Mouse (Mus musculus): ENCODE results near the gene Edil3. TPM values are rescaled to one million over a fixed set of nuclear protein-coding genes. Genes with fewer than 3 reads are reported as not detected.

Edil3 gene
- total and polyA plus RNA-seq, 2 experiments from 2014 or later: 49.1 to 85.9 TPM

DNA sequence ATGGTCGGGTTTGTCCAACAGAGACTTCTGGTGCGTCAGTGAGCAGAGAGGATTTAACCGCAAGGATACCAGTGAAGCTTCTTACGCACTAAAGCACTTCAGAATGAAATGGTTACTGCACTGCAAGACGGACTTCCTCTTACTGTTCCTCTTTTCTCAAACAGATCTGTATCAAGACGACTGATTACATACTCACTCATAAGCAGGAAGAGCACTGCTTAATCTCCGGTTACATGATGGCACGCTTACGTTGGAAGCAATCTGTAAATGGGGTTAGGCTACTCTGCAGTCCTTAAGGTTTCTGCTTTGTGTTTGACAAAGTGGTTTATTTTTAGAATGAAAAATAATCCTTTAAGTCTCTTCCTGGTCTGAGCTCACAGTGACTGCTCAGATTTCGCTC is 7.1 kb downstream of the Edil3 start:
- WGBS: 54% methylated on average over 10 of the region's 10 CpGs
- DNase-seq (ENCODE audit: low spot score): no peak

DNA sequence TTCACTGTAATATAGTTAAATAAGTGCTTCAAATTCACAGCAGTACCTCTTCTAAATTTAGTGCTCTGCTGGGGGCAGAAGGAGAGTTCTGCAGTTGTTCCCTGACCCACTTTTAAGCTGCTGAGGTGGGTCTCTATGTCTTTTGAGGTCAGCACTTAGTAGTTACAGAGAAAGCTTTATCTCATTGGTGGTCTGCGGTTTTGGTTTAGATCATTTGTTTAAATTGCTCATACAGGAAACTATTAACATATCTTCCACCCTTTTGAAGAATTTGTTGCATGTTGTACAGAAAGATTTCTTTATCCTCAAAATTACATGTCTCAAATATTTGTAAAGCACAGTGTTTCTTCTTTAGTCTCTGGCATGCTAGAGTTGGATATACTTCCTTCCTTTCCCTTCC is 12.5 kb downstream of the Edil3 start:
- 100% methylated on average over 1 of the region's 1 CpGs for WGBS
- no peak for ATAC-seq (ENCODE audit: low FRiP score)
- DNase-seq (ENCODE audit: low spot score): no peak
- H3K36me3 ChIP-seq (ENCODE audit: insufficient read depth, low read length): no peaks in the 10 kb centered on the region
- no peaks in the 10 kb centered on the region for H3K4me1 ChIP-seq (ENCODE audit: insufficient read depth, low read length)
- no peak overlapping the region for H3K9ac ChIP-seq (replicated peaks; ENCODE audit: low read length, poor library complexity, severe bottlenecking)
- no peak overlapping the region for H3K4me2 ChIP-seq (ENCODE audit: low read depth, low read length, poor library complexity, severe bottlenecking)
- H3K9me3 ChIP-seq (ENCODE audit: low read length): no peaks in the 10 kb centered on the region
- TF ChIP-seq CTCF (IDR thresholded peaks at IDR 0.05): no peak
- H3K27ac ChIP-seq (ENCODE audit: low read depth, low read length): no peak overlapping the region
- no peak overlapping the region for H3K4me3 ChIP-seq (ENCODE audit: low read depth, low read length)
- H3K27me3 ChIP-seq (ENCODE audit: insufficient read depth, low read length): no peaks in the 10 kb centered on the region

More for the DNA sequence above, 7.1 kb downstream of the Edil3 start:
- H3K9ac ChIP-seq (replicated peaks; ENCODE audit: low read length, poor library complexity, severe bottlenecking): no peak overlapping the region
- no peak overlapping the region for H3K4me2 ChIP-seq (ENCODE audit: low read depth, low read length, poor library complexity, severe bottlenecking)
- H3K4me1 ChIP-seq (ENCODE audit: insufficient read depth, low read length): no peaks in the 10 kb centered on the region
- ATAC-seq (ENCODE audit: low FRiP score): no peak
- no peaks in the 10 kb centered on the region for H3K27me3 ChIP-seq (ENCODE audit: insufficient read depth, low read length)
- no peak overlapping the region for H3K27ac ChIP-seq (ENCODE audit: low read depth, low read length)
- TF ChIP-seq CTCF (IDR thresholded peaks at IDR 0.05): no peak
- H3K9me3 ChIP-seq (ENCODE audit: low read length): no peaks in the 10 kb centered on the region
- no peak overlapping the region for H3K4me3 ChIP-seq (ENCODE audit: low read depth, low read length)
- no peaks in the 10 kb centered on the region for H3K36me3 ChIP-seq (ENCODE audit: insufficient read depth, low read length)

- Histone ChIP-seq H3K4me1 (ENCODE audit: insufficient read depth, low read length) (no peaks in the 10 kb centered on the region), H3K27me3 (ENCODE audit: insufficient read depth, low read length) (no peaks in the 10 kb centered on the region), H3K4me3 (ENCODE audit: low read depth, low read length) (no peak overlapping the region), H3K9ac (replicated peaks; ENCODE audit: low read length, poor library complexity, severe bottlenecking) (no peak overlapping the region), H3K36me3 (ENCODE audit: insufficient read depth, low read length) (no peaks in the 10 kb centered on the region), H3K9me3 (ENCODE audit: low read length) (no peaks in the 10 kb centered on the region), H3K4me2 (ENCODE audit: low read depth, low read length, poor library complexity, severe bottlenecking) (no peak overlapping the region), H3K27ac (ENCODE audit: low read depth, low read length) (no peak overlapping the region)
- ATAC-seq (ENCODE audit: low FRiP score) (no peak), DNase-seq (ENCODE audit: low spot score) (no peak)
- no peak for TF ChIP-seq CTCF (IDR thresholded peaks at IDR 0.05)
- WGBS: 69% methylated on average over 4 of the region's 4 CpGs
Measured at GRCm38 (mm10) chr13:88849739-88850138, 28.5 kb downstream of the Edil3 start.

GRCm38 (mm10) chr13:88879960-88880359 is 58.7 kb downstream of the Edil3 start:
- H3K4me1 ChIP-seq (ENCODE audit: insufficient read depth, low read length): no peaks in the 10 kb centered on the region
- H3K27me3 ChIP-seq (ENCODE audit: insufficient read depth, low read length): no peaks in the 10 kb centered on the region
- no peak for DNase-seq (ENCODE audit: low spot score)
- TF ChIP-seq CTCF (IDR thresholded peaks at IDR 0.05): no peak
- H3K36me3 ChIP-seq (ENCODE audit: insufficient read depth, low read length): no peaks in the 10 kb centered on the region
- WGBS: 82% methylated on average over 2 of the region's 2 CpGs
- H3K27ac ChIP-seq (ENCODE audit: low read depth, low read length): no peak overlapping the region
- H3K4me3 ChIP-seq (ENCODE audit: low read depth, low read length): no peak overlapping the region
- no peak overlapping the region for H3K4me2 ChIP-seq (ENCODE audit: low read depth, low read length, poor library complexity, severe bottlenecking)
- no peak for ATAC-seq (ENCODE audit: low FRiP score)
- no peaks in the 10 kb centered on the region for H3K9me3 ChIP-seq (ENCODE audit: low read length)
- no peak overlapping the region for H3K9ac ChIP-seq (replicated peaks; ENCODE audit: low read length, poor library complexity, severe bottlenecking)

- Histone ChIP-seq H3K9me3 (ENCODE audit: low read length) (no peaks in the 10 kb centered on the region), H3K36me3 (ENCODE audit: insufficient read depth, low read length) (no peaks in the 10 kb centered on the region), H3K27ac (ENCODE audit: low read depth, low read length) (no peak overlapping the region), H3K4me1 (ENCODE audit: insufficient read depth, low read length) (no peaks in the 10 kb centered on the region), H3K27me3 (ENCODE audit: insufficient read depth, low read length) (no peaks in the 10 kb centered on the region), H3K4me2 (ENCODE audit: low read depth, low read length, poor library complexity, severe bottlenecking) (no peak overlapping the region), H3K4me3 (ENCODE audit: low read depth, low read length) (no peak overlapping the region), H3K9ac (replicated peaks; ENCODE audit: low read length, poor library complexity, severe bottlenecking) (no peak overlapping the region)
- no peak for TF ChIP-seq CTCF (IDR thresholded peaks at IDR 0.05)
- no peak for ATAC-seq (ENCODE audit: low FRiP score)
- DNase-seq (ENCODE audit: low spot score): no peak
- WGBS: 77% methylated on average over 3 of the region's 3 CpGs
Measured at GRCm38 (mm10) chr13:88890728-88891127, 69.5 kb downstream of the Edil3 start.

GRCm38 (mm10) chr13:88900046-88900445 is 78.8 kb downstream of the Edil3 start:
- no peaks in the 10 kb centered on the region for H3K36me3 ChIP-seq (ENCODE audit: insufficient read depth, low read length)
- no peak overlapping the region for H3K4me2 ChIP-seq (ENCODE audit: low read depth, low read length, poor library complexity, severe bottlenecking)
- H3K4me3 ChIP-seq (ENCODE audit: low read depth, low read length): no peak overlapping the region
- DNase-seq (ENCODE audit: low spot score) (no peak), ATAC-seq (ENCODE audit: low FRiP score) (no peak)
- H3K27ac ChIP-seq (ENCODE audit: low read depth, low read length): no peak overlapping the region
- H3K9me3 ChIP-seq (ENCODE audit: low read length): no peaks in the 10 kb centered on the region
- WGBS: 80% methylated on average over 3 of the region's 3 CpGs
- no peak overlapping the region for H3K9ac ChIP-seq (replicated peaks; ENCODE audit: low read length, poor library complexity, severe bottlenecking)
- H3K27me3 ChIP-seq (ENCODE audit: insufficient read depth, low read length): no peaks in the 10 kb centered on the region
- H3K4me1 ChIP-seq (ENCODE audit: insufficient read depth, low read length): no peaks in the 10 kb centered on the region
- TF ChIP-seq CTCF (IDR thresholded peaks at IDR 0.05): no peak

Data from midbrain, postnatal 0 days (tissue).